21 mouse cellular contexts compared by ENCODE assay signal in genomic region chr6:17109204-17109603, GRCm38 (mm10). TPM values are rescaled to one million over a fixed set of nuclear protein-coding genes. Genes with fewer than 3 reads are reported as not detected.
DNase-seq lines count a peak whose midpoint lies in the region; ATAC-seq and TF ChIP-seq lines count a peak whose summit lies in the region.
"Had no signal": no experiment of that assay in that cellular context is flagged by ENCODE, and none has a peak within 500 bp of the region (broad histone marks: within the 10 kb centered on the region; RNA-seq: fewer than 3 reads in every experiment).

No protein-coding gene starts in this region.

- DNase-seq in adrenal gland, adult 2 months = peak; percentile 16
- no peak for DNase-seq in adrenal gland, postnatal 4 days (ENCODE audit: low spot score in 2 of 2)
- DNase-seq in 416B (ENCODE audit: low read depth) = peak; percentile 80
- DNase-seq in hindbrain, embryonic 14.5 days (ENCODE audit: low spot score) = no peak
- DNase-seq in kidney, adult 11 months = no peak
- DNase-seq: adrenal gland, postnatal 25 days; cerebellum, adult 8-10 months; heart, postnatal 4 days; kidney, adult 18-20 months; kidney, postnatal 10 days; right cerebral cortex, postnatal 4 days; thymus, postnatal 4 days had no signal

- H3K9ac ChIP-seq in hindbrain, embryonic 14.5 days = no peak overlapping the region
- H3K9ac ChIP-seq: heart, embryonic 15.5 days; liver, embryonic 14.5 days; lung, embryonic 15.5 days had no signal

- peaks cover 11% of the 10 kb centered on the region for H3K4me1 ChIP-seq in embryonic fibroblast, embryonic 13.5 days (ENCODE audit: control insufficient read depth, insufficient read depth, low read length)
- H3K4me1 ChIP-seq in hindbrain, embryonic 14.5 days (replicated peaks; ENCODE audit: control insufficient read depth, insufficient read depth, low read length) = no peaks in the 10 kb centered on the region
- H3K4me1 ChIP-seq: heart, embryonic 15.5 days; lung, embryonic 15.5 days; midbrain, embryonic 10.5 days had no signal

- WGBS in hindbrain, embryonic 14.5 days = 80% methylated on average over 4 of the region's 4 CpGs

- H3K4me2 ChIP-seq in myocyte (ENCODE audit: low read depth) = peak overlapping the region; percentile 28
- H3K4me2 ChIP-seq in hindbrain, embryonic 14.5 days (replicated peaks) = no peak overlapping the region
- H3K4me2 ChIP-seq: heart, embryonic 15.5 days; lung, embryonic 15.5 days had no signal

- H3K27ac ChIP-seq in embryonic fibroblast, embryonic 13.5 days (ENCODE audit: insufficient read depth, low read length) = peak overlapping the region; percentile 95
- H3K27ac ChIP-seq in hindbrain, embryonic 14.5 days = no peak overlapping the region
- H3K27ac ChIP-seq: heart, embryonic 15.5 days; hindbrain, postnatal 0 days; liver, embryonic 14.5 days; lung, embryonic 15.5 days; midbrain, embryonic 10.5 days had no signal

- no peak overlapping the region for H3ac ChIP-seq in myocyte (ENCODE audit: control insufficient read depth, insufficient read length)

- TF ChIP-seq POLR2A in embryonic fibroblast, embryonic 13.5 days (IDR thresholded peaks at IDR 0.05; ENCODE audit: low read depth, low read length) = no peak
- no peak for TF ChIP-seq POLR2A in myocyte (IDR thresholded peaks at IDR 0.05; ENCODE audit: insufficient read length, low read depth)

- H3K27me3 ChIP-seq in myocyte (ENCODE audit: control insufficient read depth, insufficient read depth, insufficient read length) = no peaks in the 10 kb centered on the region
- no peaks in the 10 kb centered on the region for H3K27me3 ChIP-seq in hindbrain, embryonic 14.5 days (ENCODE audit: control insufficient read depth, insufficient read depth, low read length)
- H3K27me3 ChIP-seq: heart, embryonic 15.5 days; lung, embryonic 15.5 days had no signal

- TF ChIP-seq CTCF in embryonic fibroblast, embryonic 13.5 days (IDR thresholded peaks at IDR 0.05; ENCODE audit: borderline replicate concordance, insufficient read depth, low read length) = no peak

- no peaks in the 10 kb centered on the region for H3K79me2 ChIP-seq in myocyte (ENCODE audit: control insufficient read depth, insufficient read depth)

- H3K36me3 ChIP-seq in myocyte (ENCODE audit: control insufficient read depth, insufficient read depth) = peaks cover 7% of the 10 kb centered on the region
- H3K36me3 ChIP-seq in hindbrain, embryonic 14.5 days (replicated peaks; ENCODE audit: control insufficient read depth, insufficient read depth) = peaks cover 4% of the 10 kb centered on the region; the same call in 1 of the 2 replicates
- H3K36me3 ChIP-seq: heart, embryonic 15.5 days had no signal

- H3K4me3 ChIP-seq in embryonic fibroblast, embryonic 13.5 days (ENCODE audit: insufficient read depth, low read length) = no peak overlapping the region
- no peak overlapping the region for H3K4me3 ChIP-seq in myocyte
- H3K4me3 ChIP-seq in hindbrain, embryonic 14.5 days (replicated peaks; ENCODE audit: low read length) = no peak overlapping the region
- H3K4me3 ChIP-seq: heart, embryonic 15.5 days; lung, embryonic 15.5 days; midbrain, embryonic 10.5 days had no signal

- H3K9me3 ChIP-seq in hindbrain, embryonic 14.5 days (ENCODE audit: control insufficient read depth, low read length) = no peaks in the 10 kb centered on the region
- H3K9me3 ChIP-seq: heart, embryonic 15.5 days; lung, embryonic 15.5 days; midbrain, embryonic 10.5 days had no signal

- ATAC-seq in hindbrain, embryonic 14.5 days (ENCODE audit: low FRiP score) = no peak
- ATAC-seq in erythroblast, adult 5-6 weeks (replicated peaks; ENCODE audit: low FRiP score, poor library complexity, severe bottlenecking) = no peak
- ATAC-seq: activated CD4-positive, CD25-positive, alpha-beta regulatory T cell, adult 4 months; hindbrain, postnatal 0 days had no signal

TF ChIP-seq in myocyte, 11 proteins besides CTCF, POLR2A, EP300 and RAD21:
- TF ChIP-seq SRF (IDR thresholded peaks at IDR 0.05; ENCODE audit: control insufficient read depth, insufficient read length, low read depth) = no peak
- TF ChIP-seq CEBPB (IDR thresholded peaks at IDR 0.05; ENCODE audit: insufficient read depth, poor library complexity, severe bottlenecking) = peak; percentile 87
- no peak for TF ChIP-seq USF1 (IDR thresholded peaks at IDR 0.05; ENCODE audit: low read depth)
- no peak for TF ChIP-seq MYOG (IDR thresholded peaks at IDR 0.05; ENCODE audit: control insufficient read depth in 1 of 3, insufficient read depth in 1 of 3, insufficient read length in 2 of 3, low read depth in 2 of 3)
TF ChIP-seq in myocyte: peak in this region for 1.

RNA-seq across cellular contexts. Expression of gene Tes, which starts 44.3 kb away (rescaled TPM):
- 10 to 100 TPM in 1 of 2 experiments, 1 to 10 TPM in 1; 6.5 to 19.4 TPM for total RNA-seq in adrenal gland, adult 2 months (2021)
- 2.4 and 3.3 TPM in 2 replicates for polyA plus RNA-seq in adrenal gland, adult 2 months (2012; rRNA removed)
- 10 to 100 TPM; 12.2 to 22.7 TPM for total RNA-seq in adrenal gland, postnatal 4 days (2021)
- 94.4 and 136 TPM in 2 replicates for polyA plus RNA-seq in embryonic fibroblast, embryonic 13.5 days (2011; ENCODE audit: insufficient read length, low read depth, missing spikeins)
- 34.5 TPM for polyA plus RNA-seq in myocyte (2012; fragmentation: generic; extraction: Trizol)
- polyA plus RNA-seq in hindbrain, embryonic 14.5 days (2014; fragmentation: Nextera tagmentation; extraction: Ambion mirVana) = 69.5 and 72.9 TPM in 2 replicates
- total RNA-seq in erythroblast, adult 5-6 weeks (2015; ENCODE audit: low replicate concordance) = 6.3 and 12.9 TPM in 2 replicates
- total RNA-seq in erythroblast, adult 5-6 weeks (2017; ENCODE audit: low replicate concordance) = 5.0 and 10.0 TPM in 2 replicates

Comparison
In these comparisons a context has a peak if more than half of its experiments do, and no peak if none do; other contexts are left out.
1. DNase-seq: peak in adrenal gland, adult 2 months (single experiment) and 416B (single experiment); none in adrenal gland, postnatal 4 days (0 of 2), hindbrain, embryonic 14.5 days (single experiment) and kidney, adult 11 months (single experiment).